Mouse (Mus musculus) intestine, embryonic 16.5 days (tissue): ENCODE measurements at regions not wholly inside any gene's neighbourhood (a gene's known extent, or its start where the extent isn't known, plus 50 kb on each side); places are given as distances from the start of the nearest gene placed in this dataset.

Source experiments
- ATAC-seq: fragments of 200-750 bp; cut with Nextera tagmentation; 2 replicates; pipeline ENCODE4 v1.8.0; 2017; ENCODE audit warnings: moderate TSS enrichment, moderate library complexity
- H3K27ac ChIP-seq: fragments of 300-500 bp; sonication (generic); 2 replicates; pipeline ENCODE4 v1.5.1; 2014; ENCODE audit warnings: mild to moderate bottlenecking, low read length
- H3K27me3 ChIP-seq: fragments of 300-500 bp; sonication (generic); replicated peaks from 2 replicates; pipeline ENCODE4 v1.6.1; 2014; ENCODE audit warnings: low read length, control low read depth, mixed read lengths; ENCODE audit not compliant: control insufficient read depth, insufficient read depth
- H3K36me3 ChIP-seq: fragments of 300-500 bp; sonication (generic); 2 replicates; pipeline ENCODE4 v1.6.1; 2014; ENCODE audit warnings: low read length, control low read depth; ENCODE audit not compliant: control insufficient read depth, insufficient read depth
- H3K4me1 ChIP-seq: fragments of 300-500 bp; sonication (generic); 2 replicates; pipeline ENCODE4 v1.6.1; 2014; ENCODE audit warnings: low read length, control low read depth, mixed read lengths; ENCODE audit not compliant: control insufficient read depth, insufficient read depth
- H3K4me2 ChIP-seq: fragments of 300-500 bp; sonication (generic); 2 replicates; pipeline ENCODE4 v1.6.1; 2014; ENCODE audit warnings: low read depth, low read length, control low read depth
- H3K4me3 ChIP-seq: fragments of 300-500 bp; sonication (generic); 2 replicates; pipeline ENCODE4 v1.5.1; 2014; ENCODE audit warnings: mild to moderate bottlenecking, low read length
- H3K9ac ChIP-seq: fragments of 300-500 bp; sonication (generic); 2 replicates; pipeline ENCODE4 v1.6.1; 2014; ENCODE audit warnings: low read depth, low read length
- H3K9me3 ChIP-seq: fragments of 300-500 bp; sonication (generic); 2 replicates; pipeline ENCODE4 v1.6.1; 2016; ENCODE audit warnings: low read length, control low read depth; ENCODE audit not compliant: control insufficient read depth
- WGBS: fragments of 180-500 bp; shearing (Covaris S2); extraction: QIAGEN DNeasy Blood & Tissue Kit; methylation state at CpG from one replicate; pipeline ENCODE4 v1.1.7; 2014; 5-methylcytosine and 5-hydroxymethylcytosine counted together

- H3K9me3 ChIP-seq: no peaks in the 10 kb centered on the region
- WGBS: 86% methylated on average over 4 of the region's 4 CpGs
- no peak for ATAC-seq
- H3K27me3 ChIP-seq: no peaks in the 10 kb centered on the region
- no peak overlapping the region for H3K9ac ChIP-seq
- H3K36me3 ChIP-seq: no peaks in the 10 kb centered on the region
- H3K4me2 ChIP-seq: no peak overlapping the region
- no peak overlapping the region for H3K4me3 ChIP-seq
- H3K4me1 ChIP-seq: no peaks in the 10 kb centered on the region
- H3K27ac ChIP-seq: no peak overlapping the region
These were observed 61.9 kb upstream of the Pard3b start for GRCm38 (mm10) chr1:61576758-61577157.

GRCm38 (mm10) chr1:61587251-61587650 is 51.4 kb upstream of the Pard3b start:
- Histone ChIP-seq H3K27me3 (no peaks in the 10 kb centered on the region), H3K4me2 (no peak overlapping the region), H3K36me3 (no peaks in the 10 kb centered on the region), H3K9ac (no peak overlapping the region), H3K27ac (no peak overlapping the region), H3K4me1 (no peaks in the 10 kb centered on the region), H3K4me3 (no peak overlapping the region), H3K9me3 (no peaks in the 10 kb centered on the region)
- ATAC-seq: peak; percentile 77
- 63% methylated on average over 8 of the region's 8 CpGs for WGBS
